Mouse (Mus musculus): Measurements from ENCODE around the gene Nup50.

GRCm38 (mm10) chr15:84953259-84953658 lies 30.0 kb downstream of the Nup50 start:
- TF ChIP-seq POLR2A (IDR thresholded peaks at IDR 0.05; ENCODE audit: insufficient read depth, low read length) (no peak), CTCF (IDR thresholded peaks at IDR 0.05; ENCODE audit: low read depth, low read length) (no peak), EP300 (IDR thresholded peaks at IDR 0.05; ENCODE audit: insufficient read depth, low read depth, low read length) (no peak)

All from ES-Bruce4 (cell line).